Mouse (Mus musculus) stomach, postnatal 0 days (tissue): Measurements from ENCODE around the gene Mylk. TPM values are rescaled to one million over a fixed set of nuclear protein-coding genes. Genes with fewer than 3 reads are reported as not detected.
A peak's percentile ranks its signal among the peaks of the same experiment; 100 is the strongest.

Experiments
- ATAC-seq: fragments of 200-750 bp; cut with Nextera tagmentation; 2 replicates; pipeline ENCODE4 v1.8.0; 2017; ENCODE audit not compliant: low FRiP score, low TSS enrichment
- DNase-seq: peaks from one replicate; pipeline ENCODE4 v3.0.0-alpha.2; 2016; ENCODE audit warnings: low spot score
- H3K27ac ChIP-seq: fragments of 300-500 bp; sonication (generic); replicated peaks from 2 replicates; pipeline ENCODE4 v1.5.1; 2014; ENCODE audit warnings: mild to moderate bottlenecking, control low read depth
- H3K27me3 ChIP-seq: fragments of 300-500 bp; sonication (generic); 2 replicates; pipeline ENCODE4 v1.6.1; 2014; ENCODE audit warnings: low read length; ENCODE audit not compliant: control insufficient read depth, insufficient read depth
- H3K36me3 ChIP-seq: fragments of 300-500 bp; sonication (generic); 2 replicates; pipeline ENCODE4 v1.6.1; 2014; ENCODE audit warnings: low read length, mixed read lengths; ENCODE audit not compliant: control insufficient read depth, insufficient read depth
- H3K4me1 ChIP-seq: fragments of 300-500 bp; sonication (generic); replicated peaks from 2 replicates; pipeline ENCODE4 v1.6.1; 2014; ENCODE audit warnings: antibody characterized with exemption; ENCODE audit not compliant: control insufficient read depth, insufficient read depth
- H3K4me2 ChIP-seq: fragments of 300-500 bp; sonication (generic); replicated peaks from 2 replicates; pipeline ENCODE4 v1.6.1; 2014; ENCODE audit warnings: low read depth, mild to moderate bottlenecking, control low read depth, moderate library complexity
- H3K4me3 ChIP-seq: fragments of 300-500 bp; sonication (generic); 2 replicates; pipeline ENCODE4 v1.5.1; 2014; ENCODE audit warnings: low read depth, low read length, control low read depth
- H3K9ac ChIP-seq: fragments of 300-500 bp; sonication (generic); 2 replicates; pipeline ENCODE4 v1.6.1; 2014; ENCODE audit warnings: mild to moderate bottlenecking, low read length, control low read depth, mixed read lengths
- H3K9me3 ChIP-seq: fragments of 300-500 bp; sonication (generic); 2 replicates; pipeline ENCODE4 v1.6.1; 2016; ENCODE audit warnings: low read length; ENCODE audit not compliant: control insufficient read depth
- CTCF ChIP-seq: IDR thresholded peaks from 2 replicates; pipeline ENCODE4 v1.5.1; 2016; ENCODE audit warnings: antibody characterized with exemption, low read depth, mild to moderate bottlenecking, moderate library complexity
- EP300 ChIP-seq: optimal IDR thresholded peaks from 2 replicates; pipeline ENCODE3; 2016; ENCODE audit warnings: antibody characterized with exemption
- WGBS: fragments of 180-500 bp; shearing (Covaris S2); extraction: QIAGEN DNeasy Blood & Tissue Kit; methylation state at CpG from one replicate; pipeline ENCODE4 v1.1.7; 2014; 5-methylcytosine and 5-hydroxymethylcytosine counted together
- polyA plus RNA-seq: library from polyadenylated mRNA; unstranded; fragments of >200 nt; fragmentation: Nextera tagmentation; extraction: Ambion mirVana; gene quantifications from 2 replicates; pipeline ENCODE4 v1.2.1, GENCODE M21; 2015

Mylk gene
- polyA plus RNA-seq, 1 experiment from 2014 or later: 480 TPM

GRCm38 (mm10) chr16:34880815-34881214, 135.8 kb downstream of the Mylk start:
- Histone ChIP-seq H3K9me3 (no peaks in the 10 kb centered on the region), H3K27me3 (no peaks in the 10 kb centered on the region), H3K9ac (no peak overlapping the region), H3K36me3 (no peaks in the 10 kb centered on the region), H3K4me2 (no peak overlapping the region), H3K4me3 (no peak overlapping the region), H3K27ac (no peak overlapping the region), H3K4me1 (no peaks in the 10 kb centered on the region)
- ATAC-seq: no peak
- TF ChIP-seq EP300 (no peak), CTCF (no peak)
- 33% methylated on average over 4 of the region's 4 CpGs for WGBS
- DNase-seq: no peak

GRCm38 (mm10) chr16:34887037-34887436, 142.0 kb downstream of the Mylk start:
- Histone ChIP-seq H3K27me3 (no peaks in the 10 kb centered on the region), H3K4me1 (no peaks in the 10 kb centered on the region), H3K4me3 (no peak overlapping the region), H3K9ac (no peak overlapping the region), H3K36me3 (no peaks in the 10 kb centered on the region), H3K4me2 (no peak overlapping the region), H3K9me3 (no peaks in the 10 kb centered on the region), H3K27ac (no peak overlapping the region)
- TF ChIP-seq CTCF: no peak
- no peak for TF ChIP-seq EP300
- DNase-seq (no peak), ATAC-seq (no peak)
- WGBS: 76% methylated on average over 1 of the region's 1 CpGs

- Histone ChIP-seq H3K36me3 (no peaks in the 10 kb centered on the region), H3K27me3 (no peaks in the 10 kb centered on the region), H3K4me3 (no peak overlapping the region), H3K9ac (no peak overlapping the region), H3K4me1 (no peaks in the 10 kb centered on the region), H3K27ac (no peak overlapping the region), H3K9me3 (no peaks in the 10 kb centered on the region), H3K4me2 (no peak overlapping the region)
- ATAC-seq: no peak
- 83% methylated on average over 3 of the region's 3 CpGs for WGBS
- TF ChIP-seq CTCF: no peak
- TF ChIP-seq EP300: no peak
- DNase-seq: no peak
Measured at GRCm38 (mm10) chr16:34894016-34894415, 149.0 kb downstream of the Mylk start.

GRCm38 (mm10) chr16:34895916-34896315, 150.9 kb downstream of the Mylk start:
- ATAC-seq: no peak
- no peak overlapping the region for H3K4me3 ChIP-seq
- no peaks in the 10 kb centered on the region; the same call in 1 of the 2 replicates for H3K4me1 ChIP-seq
- DNase-seq: no peak
- 88% methylated on average over 10 of the region's 10 CpGs for WGBS
- no peak overlapping the region for H3K4me2 ChIP-seq
- H3K36me3 ChIP-seq: no peaks in the 10 kb centered on the region
- no peaks in the 10 kb centered on the region for H3K9me3 ChIP-seq
- H3K9ac ChIP-seq: no peak overlapping the region
- no peaks in the 10 kb centered on the region for H3K27me3 ChIP-seq
- no peak overlapping the region for H3K27ac ChIP-seq
- TF ChIP-seq EP300: no peak
- no peak for TF ChIP-seq CTCF

GRCm38 (mm10) chr16:34896996-34897395, 152.0 kb downstream of the Mylk start:
- Histone ChIP-seq H3K27ac (no peak overlapping the region), H3K9ac (no peak overlapping the region), H3K27me3 (no peaks in the 10 kb centered on the region), H3K36me3 (no peaks in the 10 kb centered on the region), H3K4me1 (no peaks in the 10 kb centered on the region; the same call in 1 of the 2 replicates), H3K9me3 (no peaks in the 10 kb centered on the region), H3K4me2 (no peak overlapping the region), H3K4me3 (no peak overlapping the region)
- WGBS: 60% methylated on average over 3 of the region's 3 CpGs
- no peak for TF ChIP-seq EP300
- peak; percentile 62 for TF ChIP-seq CTCF
- DNase-seq: no peak
- no peak for ATAC-seq

DNA sequence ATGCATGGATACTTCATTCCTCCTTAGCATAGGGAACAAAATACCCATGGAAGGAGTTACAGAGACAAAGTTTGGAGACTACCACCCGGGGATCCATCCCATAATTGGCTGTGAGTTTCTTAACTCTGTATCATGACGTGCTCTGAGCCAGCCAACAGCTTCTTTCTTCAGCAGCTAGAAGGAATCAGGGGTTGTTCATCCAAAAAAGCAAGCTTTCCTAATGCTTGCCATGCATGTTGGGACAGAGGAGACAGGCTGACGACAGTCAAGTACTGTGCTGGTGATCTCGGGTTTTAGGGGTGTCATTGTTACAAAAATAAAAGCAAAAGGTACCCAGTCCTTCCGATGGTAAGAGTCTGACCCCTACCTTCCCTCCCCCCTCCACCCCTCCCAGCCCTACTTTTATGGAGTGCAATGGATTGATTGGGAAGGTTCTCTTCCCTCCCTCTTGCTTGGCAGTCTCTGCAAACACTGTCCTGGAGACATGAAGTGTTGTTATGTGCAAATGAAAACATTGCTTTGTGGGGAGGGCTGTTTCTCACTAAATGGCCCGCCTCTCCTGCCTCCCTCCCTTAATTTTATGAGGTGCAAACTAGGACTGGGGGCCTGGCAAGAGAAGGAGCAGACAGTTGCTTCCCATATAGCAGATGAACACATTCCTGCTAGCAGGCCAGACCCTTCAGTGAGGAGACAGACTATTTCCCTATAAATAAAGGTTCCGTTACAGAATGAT, 153.2 kb downstream of the Mylk start:
- no peak overlapping the region for H3K9ac ChIP-seq
- H3K27me3 ChIP-seq: no peaks in the 10 kb centered on the region
- DNase-seq: no peak
- H3K27ac ChIP-seq: no peak overlapping the region
- no peak for ATAC-seq
- no peak overlapping the region for H3K4me2 ChIP-seq
- TF ChIP-seq CTCF (no peak), EP300 (no peak)
- no peak overlapping the region for H3K4me3 ChIP-seq
- 64% methylated on average over 7 of the region's 7 CpGs for WGBS
- no peaks in the 10 kb centered on the region for H3K9me3 ChIP-seq
- no peaks in the 10 kb centered on the region; the same call in 1 of the 2 replicates for H3K4me1 ChIP-seq
- H3K36me3 ChIP-seq: no peaks in the 10 kb centered on the region
